Mouse (Mus musculus): ENCODE measurements at regions not wholly inside any gene's neighbourhood (a gene's known extent, or its start where the extent isn't known, plus 50 kb on each side); places are given as distances from the start of the nearest gene placed in this dataset.

DNA sequence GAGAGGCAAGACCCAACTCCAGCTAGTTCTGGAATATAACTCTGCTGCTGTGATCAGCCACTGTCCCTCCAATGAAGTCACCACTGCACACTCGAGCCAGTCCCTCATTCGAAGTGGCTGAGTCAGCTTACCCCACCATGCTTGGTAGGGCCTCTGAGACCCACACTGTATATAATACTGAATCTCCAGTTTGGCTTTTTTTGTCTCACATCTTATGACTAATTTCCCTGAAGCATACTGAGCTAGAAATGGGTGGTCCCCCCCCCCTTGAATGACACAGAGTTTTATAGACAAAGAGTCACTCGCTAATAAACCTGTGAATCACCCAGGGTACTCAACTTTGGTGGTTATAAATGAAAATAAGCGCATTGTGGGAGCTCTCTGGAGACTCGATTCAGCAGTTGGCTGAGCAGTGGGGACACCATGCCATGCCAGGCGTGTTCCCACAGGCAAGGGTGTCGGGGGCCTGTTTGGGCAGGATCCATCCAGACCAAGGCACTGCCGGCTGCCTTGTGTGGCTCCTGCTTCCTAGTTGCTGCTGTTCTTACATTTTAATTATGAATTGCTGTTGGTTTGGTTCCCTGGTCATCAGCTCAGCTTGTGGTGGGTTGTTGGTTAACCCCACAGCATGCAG, 131.2 kb downstream of the Irx5 start:
- TF ChIP-seq POLR2A (IDR thresholded peaks at IDR 0.05; ENCODE audit: insufficient read depth, low read depth, low read length) (no peak), CTCF (IDR thresholded peaks at IDR 0.05; ENCODE audit: insufficient read depth, low read depth, low read length) (no peak)

All from olfactory bulb, adult 2 months (tissue).